Mouse (Mus musculus) intestine, embryonic 15.5 days (tissue): ENCODE data around the gene Kars. TPM values are rescaled to one million over a fixed set of nuclear protein-coding genes. Genes with fewer than 3 reads are reported as not detected.

Experiments
- polyA plus RNA-seq: library from polyadenylated mRNA; unstranded; fragments of >200 nt; fragmentation: Nextera tagmentation; extraction: Ambion mirVana; gene quantifications from 2 replicates; pipeline ENCODE4 v1.2.1, GENCODE M21; 2015

Kars gene
- polyA plus RNA-seq, 1 experiment from 2014 or later: 195 TPM

Other genes with a start within 250 kb of the Kars start
- gene Cfdp1, start 157.0 kb downstream of the Kars start, polyA plus RNA-seq: 182 and 187 TPM in 2 replicates
- 15.9 and 16.0 TPM in 2 replicates for gene Tmem170, start 134.6 kb downstream of the Kars start, polyA plus RNA-seq
- gene Chst5, start 100.9 kb downstream of the Kars start, polyA plus RNA-seq: 1.2 and 1.7 TPM in 2 replicates
- gene Tmem231, start 77.4 kb downstream of the Kars start, polyA plus RNA-seq: 9.3 and 11.5 TPM in 2 replicates
- gene Gabarapl2, start 70.6 kb downstream of the Kars start, polyA plus RNA-seq: 194 and 215 TPM in 2 replicates
- gene Adat1, start 19.0 kb downstream of the Kars start, polyA plus RNA-seq: 7.7 and 8.3 TPM in 2 replicates
- 18.2 and 19.0 TPM in 2 replicates for gene Terf2ip, start 75 bp upstream of the Kars start, polyA plus RNA-seq
- 0.57 and 0.63 TPM in 2 replicates for gene Gm6793, start 3.7 kb upstream of the Kars start, polyA plus RNA-seq